In genomic region chr15:83107814-83108213, GRCm38 (mm10) we compare ENCODE assay signal across 24 mouse cellular contexts. TPM values are rescaled to one million over a fixed set of nuclear protein-coding genes. Genes with fewer than 3 reads are reported as not detected.
A peak's percentile ranks its signal among the peaks of the same experiment; 100 is the strongest.
DNase-seq lines count a peak whose midpoint lies in the region; ATAC-seq and TF ChIP-seq lines count a peak whose summit lies in the region.
"Had no signal": no experiment of that assay in that cellular context is flagged by ENCODE, and none has a peak within 500 bp of the region (broad histone marks: within the 10 kb centered on the region; RNA-seq: fewer than 3 reads in every experiment).

No protein-coding gene starts in this region.

- H3K27ac ChIP-seq in forebrain, embryonic 10.5 days = peak overlapping the region; percentile 32; the same call in 1 of the 2 replicates
- no peak overlapping the region for H3K27ac ChIP-seq in forebrain, embryonic 13.5 days
- H3K27ac ChIP-seq in kidney, postnatal 0 days = no peak overlapping the region
- no peak overlapping the region for H3K27ac ChIP-seq in kidney, embryonic 14.5 days (ENCODE audit: low read depth, low read length)
- H3K27ac ChIP-seq in neural tube, embryonic 11.5 days (ENCODE audit: low read depth, low read length) = no peak overlapping the region
- H3K27ac ChIP-seq in embryonic facial prominence, embryonic 10.5 days (replicated peaks) = 0 out of 2 replicates have a peak overlapping the region, but pooled peaks have one; percentile 24
- H3K27ac ChIP-seq: forebrain, embryonic 15.5 days; heart, embryonic 15.5 days; hindbrain, postnatal 0 days had no signal

- H3K9me3 ChIP-seq in forebrain, embryonic 10.5 days = no peaks in the 10 kb centered on the region
- H3K9me3 ChIP-seq in forebrain, embryonic 13.5 days (replicated peaks) = no peaks in the 10 kb centered on the region
- no peaks in the 10 kb centered on the region for H3K9me3 ChIP-seq in kidney, postnatal 0 days (replicated peaks; ENCODE audit: low read length)
- no peaks in the 10 kb centered on the region for H3K9me3 ChIP-seq in kidney, embryonic 14.5 days (ENCODE audit: control insufficient read depth, low read length)
- no peaks in the 10 kb centered on the region for H3K9me3 ChIP-seq in neural tube, embryonic 11.5 days (ENCODE audit: control insufficient read depth, low read length)
- no peaks in the 10 kb centered on the region for H3K9me3 ChIP-seq in embryonic facial prominence, embryonic 10.5 days
- H3K9me3 ChIP-seq: forebrain, embryonic 15.5 days; heart, embryonic 12.5 days; heart, embryonic 15.5 days had no signal

- no peak for DNase-seq in forebrain, embryonic 10.5 days (ENCODE audit: extremely low spot score, low spot score)
- no peak for DNase-seq in kidney, postnatal 0 days (ENCODE audit: low spot score)
- peak; percentile 35 for DNase-seq in neural tube, embryonic 11.5 days (ENCODE audit: low spot score)
- no peak for DNase-seq in neural tube, embryonic 10.5 days (ENCODE audit: extremely low spot score, low spot score)
- DNase-seq in embryonic facial prominence, embryonic 10.5 days (ENCODE audit: low spot score) = no peak
- DNase-seq: adrenal gland, adult 2 months; adrenal gland, postnatal 14 days; cerebellum, adult 11 months; cerebellum, adult 2 months; cerebellum, adult 9-11 months; cerebellum, postnatal 25 days; gastrocnemius, postnatal 25 days; heart, adult 18-20 months; heart, postnatal 10 days; heart, postnatal 36 days had no signal

- H3K36me3 ChIP-seq in forebrain, embryonic 10.5 days (replicated peaks) = no peaks in the 10 kb centered on the region
- no peaks in the 10 kb centered on the region for H3K36me3 ChIP-seq in forebrain, embryonic 13.5 days (ENCODE audit: poor library complexity, severe bottlenecking)
- H3K36me3 ChIP-seq in kidney, postnatal 0 days (ENCODE audit: insufficient read depth, low read length) = no peaks in the 10 kb centered on the region
- no peaks in the 10 kb centered on the region for H3K36me3 ChIP-seq in kidney, embryonic 14.5 days (ENCODE audit: control insufficient read depth, insufficient read depth, low read length)
- H3K36me3 ChIP-seq in neural tube, embryonic 11.5 days (ENCODE audit: control insufficient read depth, insufficient read depth, low read length) = no peaks in the 10 kb centered on the region
- no peaks in the 10 kb centered on the region; the same call in 1 of the 2 replicates for H3K36me3 ChIP-seq in embryonic facial prominence, embryonic 10.5 days (replicated peaks)
- H3K36me3 ChIP-seq: forebrain, embryonic 15.5 days had no signal

- no peak overlapping the region for H3K4me2 ChIP-seq in forebrain, embryonic 13.5 days
- H3K4me2 ChIP-seq in kidney, postnatal 0 days (ENCODE audit: low read length) = no peak overlapping the region
- H3K4me2 ChIP-seq in kidney, embryonic 14.5 days (replicated peaks; ENCODE audit: low read depth, low read length) = no peak overlapping the region
- H3K4me2 ChIP-seq in neural tube, embryonic 11.5 days (ENCODE audit: low read depth) = no peak overlapping the region
- H3K4me2 ChIP-seq: forebrain, embryonic 15.5 days; heart, embryonic 12.5 days; heart, embryonic 15.5 days had no signal

- H3K4me1 ChIP-seq in forebrain, embryonic 10.5 days = peaks cover 24% of the 10 kb centered on the region
- H3K4me1 ChIP-seq in forebrain, embryonic 13.5 days = peaks cover 7% of the 10 kb centered on the region; the same call in 1 of the 2 replicates
- H3K4me1 ChIP-seq in kidney, postnatal 0 days (replicated peaks; ENCODE audit: insufficient read depth, low read length) = 0 out of 2 replicates have a peak, but pooled peaks cover 4% of the 10 kb centered on the region
- H3K4me1 ChIP-seq in kidney, embryonic 14.5 days (ENCODE audit: control insufficient read depth, insufficient read depth, low read length) = 0 out of 2 replicates have a peak, but pooled peaks cover 2% of the 10 kb centered on the region
- H3K4me1 ChIP-seq in neural tube, embryonic 11.5 days (ENCODE audit: control insufficient read depth, insufficient read depth, low read length) = 0 out of 2 replicates have a peak, but pooled peaks cover 5% of the 10 kb centered on the region
- H3K4me1 ChIP-seq in embryonic facial prominence, embryonic 10.5 days = peaks cover 22% of the 10 kb centered on the region

- H3K4me3 ChIP-seq in forebrain, embryonic 10.5 days = no peak overlapping the region
- H3K4me3 ChIP-seq in forebrain, embryonic 13.5 days = no peak overlapping the region
- no peak overlapping the region for H3K4me3 ChIP-seq in kidney, postnatal 0 days (replicated peaks; ENCODE audit: low read depth, low read length)
- no peak overlapping the region for H3K4me3 ChIP-seq in kidney, embryonic 14.5 days (ENCODE audit: low read length)
- H3K4me3 ChIP-seq in neural tube, embryonic 11.5 days (ENCODE audit: low read depth, low read length) = no peak overlapping the region
- H3K4me3 ChIP-seq in embryonic facial prominence, embryonic 10.5 days = no peak overlapping the region
- H3K4me3 ChIP-seq: forebrain, embryonic 15.5 days; heart, embryonic 12.5 days; heart, embryonic 15.5 days had no signal

- no peak overlapping the region for H3K9ac ChIP-seq in forebrain, embryonic 13.5 days
- H3K9ac ChIP-seq in kidney, postnatal 0 days (ENCODE audit: low read depth, low read length) = 0 out of 2 replicates have a peak overlapping the region, but pooled peaks have one; percentile 2
- H3K9ac ChIP-seq in kidney, embryonic 14.5 days (ENCODE audit: low read depth, low read length) = no peak overlapping the region
- no peak overlapping the region for H3K9ac ChIP-seq in neural tube, embryonic 11.5 days (ENCODE audit: low read length)
- H3K9ac ChIP-seq: forebrain, embryonic 15.5 days; heart, embryonic 12.5 days; heart, embryonic 15.5 days had no signal

- no peak for TF ChIP-seq CTCF in kidney, postnatal 0 days (IDR thresholded peaks at IDR 0.05; ENCODE audit: low read depth)

- WGBS in forebrain, embryonic 10.5 days = 38% methylated on average over 6 of the region's 6 CpGs
- 39% methylated on average over 6 of the region's 6 CpGs for WGBS in forebrain, embryonic 13.5 days
- WGBS in kidney, postnatal 0 days = 49% methylated on average over 6 of the region's 6 CpGs
- WGBS in kidney, embryonic 14.5 days = 43% methylated on average over 6 of the region's 6 CpGs
- WGBS in neural tube, embryonic 11.5 days = 41% methylated on average over 6 of the region's 6 CpGs
- WGBS in embryonic facial prominence, embryonic 10.5 days = 38% methylated on average over 6 of the region's 6 CpGs

- peaks cover 2% of the 10 kb centered on the region; the same call in 1 of the 2 replicates for H3K27me3 ChIP-seq in forebrain, embryonic 10.5 days (ENCODE audit: poor library complexity, severe bottlenecking)
- no peaks in the 10 kb centered on the region for H3K27me3 ChIP-seq in forebrain, embryonic 13.5 days
- no peaks in the 10 kb centered on the region for H3K27me3 ChIP-seq in kidney, postnatal 0 days (ENCODE audit: insufficient read depth, low read length)
- H3K27me3 ChIP-seq in kidney, embryonic 14.5 days (ENCODE audit: control insufficient read depth, insufficient read depth, low read length) = no peaks in the 10 kb centered on the region
- H3K27me3 ChIP-seq in neural tube, embryonic 11.5 days (ENCODE audit: control insufficient read depth, insufficient read depth, low read length) = no peaks in the 10 kb centered on the region
- no peaks in the 10 kb centered on the region for H3K27me3 ChIP-seq in embryonic facial prominence, embryonic 10.5 days (replicated peaks; ENCODE audit: low read depth, poor library complexity, severe bottlenecking)
- H3K27me3 ChIP-seq: forebrain, embryonic 15.5 days; heart, embryonic 12.5 days; heart, embryonic 15.5 days had no signal

- ATAC-seq in forebrain, embryonic 13.5 days = no peak
- ATAC-seq in kidney, postnatal 0 days (replicated peaks; ENCODE audit: low FRiP score, low read depth) = no peak
- no peak for ATAC-seq in kidney, embryonic 14.5 days (ENCODE audit: low FRiP score, low TSS enrichment)
- ATAC-seq in neural tube, embryonic 11.5 days (ENCODE audit: insufficient read depth, low FRiP score, low TSS enrichment) = no peak
- no peak for ATAC-seq in megakaryocyte progenitor cell, adult 5-6 weeks (replicated peaks; ENCODE audit: poor library complexity)
- ATAC-seq: CD4-positive, CD25-positive, alpha-beta regulatory T cell, adult 4 months; forebrain, embryonic 15.5 days; hindbrain, postnatal 0 days; inflammation-experienced regulatory T-cells, adult 6 months had no signal

RNA-seq across cellular contexts. Expression of gene Rrp7a, which starts 14.8 kb away (rescaled TPM):
- polyA plus RNA-seq in forebrain, embryonic 10.5 days (2016; fragmentation: Nextera tagmentation; extraction: Ambion mirVana) = 81.9 and 86.5 TPM in 2 replicates
- 64.2 and 77.1 TPM in 2 replicates for polyA plus RNA-seq in forebrain, embryonic 13.5 days (2015; fragmentation: Nextera tagmentation; extraction: Ambion mirVana)
- 52.9 and 56.2 TPM in 2 replicates for polyA plus RNA-seq in kidney, postnatal 0 days (2015; fragmentation: Nextera tagmentation; extraction: Ambion mirVana)
- polyA plus RNA-seq in kidney, embryonic 14.5 days (2014; fragmentation: Nextera tagmentation; extraction: Ambion mirVana) = 50.2 and 50.4 TPM in 2 replicates
- 64.0 and 78.6 TPM in 2 replicates for polyA plus RNA-seq in neural tube, embryonic 11.5 days (2014; fragmentation: Nextera tagmentation; extraction: Ambion mirVana)
- 87.2 and 90.4 TPM in 2 replicates for polyA plus RNA-seq in embryonic facial prominence, embryonic 10.5 days (2016; fragmentation: Nextera tagmentation; extraction: Ambion mirVana)
- 47.7 and 50.9 TPM in 2 replicates for total RNA-seq in megakaryocyte progenitor cell, adult 5-6 weeks (2015)
- 56.3 and 69.6 TPM in 2 replicates for total RNA-seq in megakaryocyte progenitor cell, adult 5-6 weeks (2017)

RNA-seq across cellular contexts. Expression of gene Serhl, which starts 18.5 kb away (rescaled TPM):
- polyA plus RNA-seq in forebrain, embryonic 10.5 days (2016; fragmentation: Nextera tagmentation; extraction: Ambion mirVana) = 49.7 and 51.8 TPM in 2 replicates
- 35.4 and 36.9 TPM in 2 replicates for polyA plus RNA-seq in forebrain, embryonic 13.5 days (2015; fragmentation: Nextera tagmentation; extraction: Ambion mirVana)
- polyA plus RNA-seq in kidney, postnatal 0 days (2015; fragmentation: Nextera tagmentation; extraction: Ambion mirVana) = 76.5 and 83.5 TPM in 2 replicates
- 52.7 and 54.5 TPM in 2 replicates for polyA plus RNA-seq in kidney, embryonic 14.5 days (2014; fragmentation: Nextera tagmentation; extraction: Ambion mirVana)
- 40.3 and 45.1 TPM in 2 replicates for polyA plus RNA-seq in neural tube, embryonic 11.5 days (2014; fragmentation: Nextera tagmentation; extraction: Ambion mirVana)
- polyA plus RNA-seq in embryonic facial prominence, embryonic 10.5 days (2016; fragmentation: Nextera tagmentation; extraction: Ambion mirVana) = 49.0 and 50.5 TPM in 2 replicates
- total RNA-seq in megakaryocyte progenitor cell, adult 5-6 weeks (2015) = 36.7 and 56.1 TPM in 2 replicates
- 37.9 and 40.8 TPM in 2 replicates for total RNA-seq in megakaryocyte progenitor cell, adult 5-6 weeks (2017)

RNA-seq across cellular contexts. Expression of gene Poldip3, which starts 41.4 kb away (rescaled TPM):
- 180 and 185 TPM in 2 replicates for polyA plus RNA-seq in forebrain, embryonic 10.5 days (2016; fragmentation: Nextera tagmentation; extraction: Ambion mirVana)
- 155 and 168 TPM in 2 replicates for polyA plus RNA-seq in forebrain, embryonic 13.5 days (2015; fragmentation: Nextera tagmentation; extraction: Ambion mirVana)
- polyA plus RNA-seq in kidney, postnatal 0 days (2015; fragmentation: Nextera tagmentation; extraction: Ambion mirVana) = 88.6 and 101 TPM in 2 replicates
- 117 and 173 TPM in 2 replicates for polyA plus RNA-seq in kidney, embryonic 14.5 days (2014; fragmentation: Nextera tagmentation; extraction: Ambion mirVana)
- polyA plus RNA-seq in neural tube, embryonic 11.5 days (2014; fragmentation: Nextera tagmentation; extraction: Ambion mirVana) = 180 and 196 TPM in 2 replicates
- polyA plus RNA-seq in embryonic facial prominence, embryonic 10.5 days (2016; fragmentation: Nextera tagmentation; extraction: Ambion mirVana) = 181 and 182 TPM in 2 replicates
- 39.8 and 42.4 TPM in 2 replicates for total RNA-seq in megakaryocyte progenitor cell, adult 5-6 weeks (2015)
- total RNA-seq in megakaryocyte progenitor cell, adult 5-6 weeks (2017) = 83.3 and 100 TPM in 2 replicates

Comparison
In these comparisons a context has a peak if more than half of its experiments do, and no peak if none do; other contexts are left out.
1. H3K27ac ChIP-seq: peak in forebrain, embryonic 10.5 days (single experiment) and embryonic facial prominence, embryonic 10.5 days (single experiment); none in forebrain, embryonic 13.5 days (single experiment), kidney, postnatal 0 days (single experiment), kidney, embryonic 14.5 days (single experiment) and neural tube, embryonic 11.5 days (single experiment).